Mouse (Mus musculus): ENCODE results near the gene Cep112.

The Cep112 gene

DNA sequence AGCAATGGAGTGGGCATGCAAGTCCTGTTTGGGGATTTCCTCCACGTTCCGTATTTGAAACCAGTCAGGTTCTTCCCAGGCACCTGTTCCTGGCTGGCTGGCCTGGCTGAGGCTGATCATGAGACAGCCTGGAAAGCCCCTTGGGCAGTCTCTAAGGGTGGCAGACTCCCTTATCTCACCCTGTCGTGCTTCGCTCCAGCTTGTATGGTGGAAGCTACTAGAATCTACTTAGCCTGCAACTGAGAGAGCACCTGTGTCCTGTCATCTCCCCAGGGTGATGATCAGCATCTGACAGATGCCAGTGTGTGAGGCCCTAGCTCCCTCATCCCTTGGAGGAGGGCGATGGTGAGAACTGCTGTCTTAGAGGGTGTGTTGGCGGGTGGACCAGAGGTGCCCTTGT, 473.5 kb downstream of the Cep112 start:
- DNase-seq (ENCODE audit: extremely low read depth, insufficient read length, low spot score) = no peak

DNA sequence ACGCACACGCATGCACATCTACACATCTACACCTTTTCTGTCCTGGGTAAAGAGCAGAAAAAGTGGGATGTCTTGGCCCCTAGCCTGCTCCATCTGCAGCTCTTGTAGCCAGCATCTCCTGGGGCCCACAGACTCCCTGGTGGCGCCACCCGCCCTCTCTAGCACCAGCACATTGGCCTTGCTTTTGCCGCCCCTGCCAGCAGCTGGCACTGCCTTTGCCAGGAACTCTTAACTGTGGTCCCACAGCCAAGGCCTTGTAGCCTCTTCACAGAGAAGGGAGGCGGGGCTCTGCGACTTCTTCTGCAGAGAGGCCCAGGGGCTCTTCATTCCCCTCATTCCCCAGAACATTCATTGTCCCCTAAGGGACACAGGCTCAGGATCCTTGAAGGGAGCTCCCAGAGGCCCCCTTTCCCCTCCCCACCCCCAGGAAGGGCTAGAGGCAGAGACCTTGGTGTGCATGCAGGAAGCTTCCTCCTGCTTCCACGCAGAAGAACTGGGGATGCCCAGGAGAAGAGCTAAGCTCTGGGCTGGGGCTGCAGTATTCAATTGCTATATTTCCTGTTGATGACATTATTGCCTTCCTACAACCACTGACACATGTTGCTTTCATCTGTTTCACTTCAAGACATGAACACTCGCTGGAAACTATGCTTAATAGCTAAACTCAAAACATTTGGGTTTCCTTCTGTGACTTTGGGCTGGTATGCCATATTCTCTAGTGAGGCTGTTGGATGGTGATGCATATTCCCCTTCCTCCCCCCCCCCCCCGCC, 475.9 kb downstream of the Cep112 start:
- no peak for DNase-seq (ENCODE audit: extremely low read depth, insufficient read length, low spot score)

DNA sequence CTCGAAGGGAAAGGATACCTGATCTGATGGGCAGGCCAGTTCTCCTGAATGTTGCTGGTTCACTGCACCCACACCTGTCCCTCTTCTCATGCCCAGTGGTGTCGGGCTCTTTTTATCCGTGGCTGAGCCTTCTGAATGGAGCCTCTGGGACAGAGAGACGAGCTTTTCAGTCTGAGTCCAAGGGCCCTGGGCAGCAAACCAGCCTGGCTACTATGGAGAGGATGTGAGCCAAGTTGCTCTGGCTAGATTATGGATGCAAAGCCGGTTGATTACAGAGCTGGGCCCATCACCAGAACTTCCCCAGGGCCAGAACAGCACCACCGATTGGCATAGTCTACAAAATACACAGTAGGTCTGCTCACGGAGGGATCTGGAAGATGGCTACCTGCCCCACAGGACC, 476.7 kb downstream of the Cep112 start:
- no peak for DNase-seq (ENCODE audit: extremely low read depth, insufficient read length, low spot score)

DNA sequence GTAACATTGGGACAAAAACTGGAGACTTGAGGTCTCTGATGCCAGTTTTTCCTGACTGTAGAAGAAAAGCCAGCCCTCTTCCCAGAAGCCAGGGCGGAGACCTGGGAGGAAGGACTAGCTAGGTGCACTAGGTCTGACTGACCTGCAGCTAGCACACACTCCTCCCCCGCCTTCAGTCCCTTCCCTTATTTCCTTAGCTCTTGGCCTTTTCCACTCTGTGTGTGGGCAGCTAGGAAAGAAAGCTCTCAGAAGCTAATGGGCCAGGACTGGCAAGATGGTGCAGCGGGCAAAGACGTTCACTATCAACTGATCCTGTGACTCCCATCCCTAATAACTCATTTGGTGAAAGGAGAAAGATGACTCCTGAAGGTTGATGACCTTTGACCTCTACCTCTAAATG, 477.3 kb downstream of the Cep112 start:
- DNase-seq (ENCODE audit: extremely low read depth, insufficient read length, low spot score) = no peak

DNA sequence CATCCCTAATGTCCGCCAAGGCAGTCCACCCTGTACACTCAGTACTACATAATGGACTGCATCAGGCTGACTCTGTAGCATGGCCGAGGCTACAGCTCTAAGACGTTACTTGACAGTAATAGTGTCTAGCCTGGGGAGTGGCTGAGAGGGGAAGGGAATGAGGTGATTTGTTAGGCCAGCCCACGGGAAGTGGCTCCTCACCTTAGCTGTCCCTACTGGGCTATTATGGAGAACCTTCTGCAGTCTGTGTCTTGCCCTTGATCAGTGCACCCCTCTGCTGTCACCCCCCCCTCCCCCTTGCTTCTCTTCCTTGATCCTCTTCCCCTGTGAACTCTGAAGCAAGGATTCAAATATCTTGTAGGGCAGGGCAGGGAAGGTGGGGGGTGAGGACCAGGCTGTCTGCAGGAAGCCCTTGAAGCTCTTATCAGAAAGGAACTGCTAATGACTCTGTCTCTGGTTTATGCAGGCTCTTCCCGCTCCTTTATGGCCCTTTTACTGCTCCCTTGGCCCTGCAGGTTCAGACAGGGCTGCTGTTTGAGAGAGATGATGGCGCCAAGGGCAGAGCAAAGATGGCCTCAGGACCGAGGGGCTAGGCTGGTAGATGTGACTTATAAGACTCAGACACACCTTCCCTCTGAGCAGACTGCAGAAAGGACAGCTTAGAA, 481.7 kb downstream of the Cep112 start:
- DNase-seq (ENCODE audit: extremely low read depth, insufficient read length, low spot score) = no peak

DNA sequence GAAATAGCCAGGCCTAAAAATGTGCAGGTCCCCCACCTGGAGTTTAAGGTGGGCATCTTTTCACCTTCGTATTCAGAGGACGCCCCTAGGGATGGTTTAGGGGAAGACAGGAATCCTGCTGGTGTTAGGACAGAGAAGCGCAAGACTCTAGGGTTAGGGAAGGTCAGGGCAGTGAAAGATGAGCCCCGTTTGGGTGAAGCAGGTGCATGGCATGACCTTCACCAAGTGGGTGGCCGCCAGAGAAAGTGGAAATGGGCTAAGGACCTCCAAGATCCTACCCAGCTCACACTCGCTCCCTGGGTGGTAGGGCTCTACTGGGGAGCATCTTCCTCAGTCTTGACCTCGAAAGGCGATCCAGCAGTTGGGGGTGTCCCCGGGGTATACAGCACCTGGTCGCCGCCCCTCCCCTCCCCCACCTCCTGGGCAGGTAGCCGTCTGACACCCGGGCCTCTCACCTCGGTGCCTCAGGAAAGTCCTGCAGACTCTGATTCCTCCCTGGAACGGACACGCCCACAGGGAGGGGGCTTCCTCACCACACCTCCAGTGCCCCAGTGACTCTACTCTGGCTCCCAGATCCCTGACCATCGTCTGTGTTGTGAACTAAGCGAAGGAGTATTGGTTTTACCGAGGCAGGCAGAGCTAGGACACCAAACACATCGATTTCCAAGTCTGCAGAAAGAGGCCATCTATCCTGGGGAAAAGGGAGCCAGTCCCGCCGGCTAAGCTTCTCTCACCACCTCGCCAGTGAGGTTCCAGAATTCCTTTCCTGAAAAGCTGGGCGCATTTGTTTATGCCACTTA, 484.6 kb downstream of the Cep112 start:
- no peak for DNase-seq (ENCODE audit: extremely low read depth, insufficient read length, low spot score)
